Mouse (Mus musculus): Measurements from ENCODE around the gene Cep85l.

- TF ChIP-seq CTCF (IDR thresholded peaks at IDR 0.05) = no peak
- no peak for TF ChIP-seq EP300 (IDR thresholded peaks at IDR 0.05)
Observed at GRCm38 (mm10) chr10:53234086-53234613, 145.6 kb downstream of the Cep85l start.
